Mouse (Mus musculus): Measurements from ENCODE around the gene Bnip3.
A peak's percentile ranks its signal among the peaks of the same experiment; 100 is the strongest.

Bnip3 gene

DNA sequence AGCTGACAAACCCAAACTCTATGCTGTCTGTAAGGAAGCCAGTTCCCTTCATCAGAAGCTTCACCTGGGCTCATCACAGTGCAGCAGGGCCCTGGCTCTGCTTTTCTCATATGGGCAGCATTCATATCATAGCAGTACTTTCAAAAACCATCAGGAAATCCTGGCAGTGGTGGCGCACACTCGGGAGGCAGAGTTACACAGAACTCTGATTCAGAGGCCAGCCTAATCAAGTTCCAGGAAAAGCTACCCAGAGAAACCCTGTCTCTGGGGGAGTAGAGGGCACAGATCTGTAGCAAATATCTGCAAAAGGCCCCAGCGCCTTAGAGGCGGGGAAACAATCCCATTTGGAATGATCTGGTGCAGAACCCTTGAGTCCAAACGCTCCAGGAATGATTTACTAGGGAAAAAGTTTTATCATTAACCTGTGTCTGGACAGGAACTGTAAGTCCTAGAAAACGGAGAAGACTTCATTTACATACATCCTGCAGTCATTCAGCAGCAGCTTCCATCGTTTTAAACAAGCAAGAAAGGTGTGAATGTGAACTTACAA, 5.4 kb downstream of the Bnip3 start:
- no peak for DNase-seq

- DNase-seq = no peak
These were observed 10.6 kb downstream of the Bnip3 start for GRCm38 (mm10) chr7:138898743-138899142.

- DNase-seq = no peak
These were observed 11.2 kb downstream of the Bnip3 start for GRCm38 (mm10) chr7:138898122-138898521.

GRCm38 (mm10) chr7:138885365-138886289, 23.7 kb downstream of the Bnip3 start:
- no peak for DNase-seq

GRCm38 (mm10) chr7:138883724-138884123, 25.6 kb downstream of the Bnip3 start:
- no peak for DNase-seq

GRCm38 (mm10) chr7:138875031-138875430, 34.3 kb downstream of the Bnip3 start:
- no peak for DNase-seq

DNA sequence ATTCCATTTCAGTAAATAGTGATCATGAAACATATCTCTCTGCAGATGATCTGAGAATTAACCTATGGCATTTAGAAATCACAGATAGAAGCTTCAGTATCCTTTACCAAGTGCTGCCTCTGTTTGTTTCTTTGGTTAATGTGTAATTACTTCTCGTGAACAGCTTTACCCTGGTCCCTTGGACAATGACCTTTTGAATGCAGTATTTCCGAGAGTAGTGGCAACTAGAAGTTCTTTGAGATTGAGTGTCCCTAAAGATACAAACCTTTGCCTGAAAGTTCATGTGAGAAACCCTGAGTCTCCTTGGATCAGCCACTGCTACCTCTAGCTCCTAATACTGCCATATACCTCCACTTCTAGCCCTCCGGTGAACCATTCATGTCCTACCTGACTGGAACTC, 36.4 kb downstream of the Bnip3 start:
- no peak for DNase-seq

GRCm38 (mm10) chr7:138868316-138868715, 41.0 kb downstream of the Bnip3 start:
- no peak for DNase-seq

DNA sequence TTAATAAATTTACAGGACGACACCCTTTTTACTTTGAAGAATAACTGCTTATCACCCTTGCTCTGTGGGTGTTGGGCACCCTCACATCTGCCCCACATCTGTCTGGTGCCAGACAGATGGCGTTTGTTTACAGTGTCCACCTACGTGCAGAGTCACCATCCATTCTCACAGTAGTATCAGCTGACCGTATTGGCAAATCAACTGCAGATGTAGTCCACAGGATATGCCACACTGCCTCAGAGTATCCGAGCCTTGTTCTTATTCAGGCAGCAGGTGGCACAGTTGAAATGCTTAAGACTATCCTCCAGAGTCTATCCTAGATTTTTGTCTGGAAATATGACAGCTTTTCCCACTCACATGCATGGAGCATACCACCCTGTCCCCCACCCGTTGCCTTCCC, 42.0 kb downstream of the Bnip3 start:
- no peak for DNase-seq

DNA sequence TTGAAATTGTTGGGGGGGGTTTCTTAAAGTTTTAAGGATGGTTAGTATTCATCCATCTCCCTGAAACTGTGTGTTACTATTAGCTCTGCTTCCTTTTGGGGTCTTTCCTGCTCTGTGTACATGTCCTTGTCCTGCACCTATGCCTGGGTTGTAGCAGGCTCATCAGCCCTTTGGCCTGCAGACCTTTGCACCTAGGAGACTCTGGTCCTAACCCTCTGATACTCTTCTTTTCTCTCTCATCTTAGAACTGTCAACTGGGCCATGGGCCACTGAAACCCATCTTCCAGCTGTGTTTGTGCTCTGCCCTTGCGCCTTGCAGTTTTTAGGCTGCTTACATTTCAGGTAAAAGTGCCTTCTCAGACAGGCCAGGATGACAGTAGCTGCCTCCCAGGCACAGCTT, 44.5 kb downstream of the Bnip3 start:
- no peak for DNase-seq

- DNase-seq = no peak
These were observed 45.3 kb downstream of the Bnip3 start for GRCm38 (mm10) chr7:138863950-138864572.

DNA sequence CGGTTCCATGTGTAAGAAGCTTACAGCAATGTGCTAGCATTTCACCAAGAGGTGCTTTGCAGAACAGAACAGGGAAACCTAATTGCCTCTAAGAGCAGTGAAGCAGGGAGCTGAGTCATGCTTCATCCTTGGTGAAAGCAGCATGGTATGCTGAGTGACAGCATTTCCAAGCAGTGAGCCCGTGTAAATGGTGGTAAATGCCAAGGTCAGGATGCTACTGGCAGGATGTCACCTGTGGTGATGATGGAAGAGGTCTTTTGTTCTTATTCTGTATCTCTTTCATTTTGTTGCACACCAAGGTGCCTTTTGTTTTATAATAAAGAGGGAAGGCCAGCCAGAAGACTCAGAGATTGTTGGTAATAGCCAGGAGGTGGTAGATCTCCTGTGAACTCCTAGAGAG, 52.6 kb downstream of the Bnip3 start:
- DNase-seq = no peak

DNA sequence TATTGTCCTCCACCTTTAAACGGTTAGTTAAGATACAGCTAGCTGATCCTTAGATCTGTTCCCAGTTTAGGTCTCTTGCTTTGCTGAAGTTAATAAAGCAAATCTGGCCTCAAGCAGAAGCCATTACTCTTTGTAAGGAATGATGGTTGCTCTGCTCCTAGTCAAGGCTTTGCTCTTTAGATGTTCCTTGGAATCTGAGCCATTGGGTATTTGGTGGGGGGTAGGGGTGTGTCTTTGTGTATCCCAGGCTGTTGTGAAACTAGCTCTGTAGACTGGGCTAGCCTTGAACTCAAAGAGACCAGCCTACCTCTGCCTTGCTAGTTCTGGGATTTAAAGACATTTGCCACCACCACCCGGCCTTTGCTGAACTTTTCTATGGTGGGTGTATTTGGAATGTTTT, 55.1 kb downstream of the Bnip3 start:
- DNase-seq = no peak

- no peak for DNase-seq
These were observed 55.8 kb downstream of the Bnip3 start for GRCm38 (mm10) chr7:138853417-138854031.

GRCm38 (mm10) chr7:138850083-138850482, 59.2 kb downstream of the Bnip3 start:
- DNase-seq = no peak

GRCm38 (mm10) chr7:138848028-138848920, 61.0 kb downstream of the Bnip3 start:
- DNase-seq = no peak

- DNase-seq = no peak
These were observed 61.8 kb downstream of the Bnip3 start for GRCm38 (mm10) chr7:138847316-138848027.

DNA sequence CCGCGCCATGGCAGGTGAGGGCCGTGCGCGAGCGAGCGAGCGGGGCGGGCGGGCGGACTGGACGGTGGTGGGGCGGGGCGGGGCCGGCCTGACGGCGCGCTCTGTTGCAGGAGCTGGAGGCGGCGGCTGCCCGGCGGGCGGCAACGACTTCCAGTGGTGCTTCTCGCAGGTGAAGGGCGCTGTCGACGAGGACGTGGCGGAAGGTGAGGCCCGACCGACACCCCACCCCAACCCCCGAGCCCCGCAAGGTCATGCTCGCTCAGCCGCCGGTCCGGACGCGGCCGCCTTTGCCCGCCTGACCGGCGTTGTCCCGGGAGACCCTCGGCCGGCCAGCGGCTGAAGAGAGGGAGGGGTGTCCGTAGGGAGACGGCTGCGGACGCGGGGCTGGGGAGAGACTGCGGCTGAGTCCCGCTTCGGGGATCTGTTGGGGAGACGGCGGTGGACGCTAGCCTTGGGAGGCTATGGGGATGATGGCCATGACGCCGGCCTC, 62.8 kb downstream of the Bnip3 start:
- no peak for DNase-seq

- peak; percentile 97 for DNase-seq
These were observed 63.6 kb downstream of the Bnip3 start, which contains the start of the genes Ppp2r2d and Mapk1ip1 for GRCm38 (mm10) chr7:138845544-138846391. Gene Ppp2r2d (plus strand): TSS chr7:138846079. Gene Mapk1ip1 (minus strand): TSS chr7:138846273.

DNA sequence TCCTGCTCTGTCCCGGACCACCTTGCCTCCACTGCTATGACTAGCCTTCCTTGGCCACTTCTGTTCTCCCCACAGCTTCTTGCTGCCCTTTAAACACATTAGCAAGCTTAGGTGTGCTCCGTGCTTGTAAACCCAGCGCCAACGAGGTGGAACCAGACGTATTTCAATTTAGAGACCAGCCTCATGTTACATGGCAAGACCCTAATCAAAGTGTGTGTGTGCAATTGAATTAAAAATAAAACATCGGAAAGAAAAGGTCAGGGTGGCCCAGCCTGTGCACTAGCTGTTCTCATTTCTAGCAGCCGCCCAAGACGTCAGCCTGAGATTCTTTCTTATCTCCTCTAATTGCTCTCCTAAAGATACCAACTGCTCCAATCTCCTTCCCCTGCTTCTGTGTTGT, 64.2 kb downstream of the Bnip3 start:
- DNase-seq = no peak

DNA sequence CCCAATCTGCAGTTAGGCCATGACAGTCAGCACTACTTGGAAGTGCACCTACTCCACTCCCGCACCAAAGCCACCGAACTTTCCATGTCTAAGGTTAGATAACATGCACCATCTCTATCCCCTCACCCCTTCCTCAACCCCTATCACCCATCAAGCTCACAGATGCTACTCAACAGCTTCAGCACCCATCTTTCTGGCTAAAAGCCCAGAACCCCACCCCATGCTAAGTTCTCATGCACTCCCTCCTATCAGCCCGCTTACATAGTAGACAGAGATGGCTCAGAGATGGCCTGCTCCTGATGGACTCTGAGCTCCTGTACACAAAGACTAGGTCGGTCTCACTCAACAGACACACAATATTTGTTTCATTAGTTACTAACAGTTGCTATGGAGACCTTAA, 65.9 kb downstream of the Bnip3 start:
- DNase-seq = no peak
